Mouse (Mus musculus) neural tube, embryonic 11.5 days (tissue): ENCODE results near the gene Bspry. TPM values are rescaled to one million over a fixed set of nuclear protein-coding genes. Genes with fewer than 3 reads are reported as not detected.

Source experiments
- ATAC-seq: fragments of 200-750 bp; cut with Nextera tagmentation; 2 replicates; pipeline ENCODE4 v1.8.0; 2017; ENCODE audit warnings: moderate number of reproducible peaks, mild to moderate bottlenecking, moderate TSS enrichment, moderate library complexity; ENCODE audit not compliant: insufficient read depth, low FRiP score, low TSS enrichment
- DNase-seq: peaks from one replicate; pipeline ENCODE4 v3.0.0-alpha.2; 2015; ENCODE audit warnings: low spot score
- H3K27ac ChIP-seq: fragments of 300-500 bp; sonication (generic); 2 replicates; pipeline ENCODE4 v1.5.1; 2014; ENCODE audit warnings: low read depth, mild to moderate bottlenecking, low read length
- H3K27me3 ChIP-seq: fragments of 300-500 bp; sonication (generic); 2 replicates; pipeline ENCODE4 v1.6.1; 2014; ENCODE audit warnings: mild to moderate bottlenecking, low read length, mixed read lengths; ENCODE audit not compliant: control insufficient read depth, insufficient read depth
- H3K36me3 ChIP-seq: fragments of 300-500 bp; sonication (generic); 2 replicates; pipeline ENCODE4 v1.6.1; 2014; ENCODE audit warnings: mild to moderate bottlenecking, low read length, moderate library complexity, mixed read lengths; ENCODE audit not compliant: control insufficient read depth, insufficient read depth
- H3K4me1 ChIP-seq: fragments of 300-500 bp; sonication (generic); 2 replicates; pipeline ENCODE4 v1.6.1; 2014; ENCODE audit warnings: low read length, mixed read lengths; ENCODE audit not compliant: control insufficient read depth, insufficient read depth
- H3K4me2 ChIP-seq: fragments of 300-500 bp; sonication (generic); 2 replicates; pipeline ENCODE4 v1.6.1; 2014; ENCODE audit warnings: low read depth, mild to moderate bottlenecking, moderate library complexity
- H3K4me3 ChIP-seq: fragments of 300-500 bp; sonication (generic); 2 replicates; pipeline ENCODE4 v1.5.1; 2014; ENCODE audit warnings: low read depth, low read length
- H3K9ac ChIP-seq: fragments of 300-500 bp; sonication (generic); 2 replicates; pipeline ENCODE4 v1.6.1; 2014; ENCODE audit warnings: mild to moderate bottlenecking, low read length
- H3K9me3 ChIP-seq: fragments of 300-500 bp; sonication (generic); 2 replicates; pipeline ENCODE4 v1.6.1; 2016; ENCODE audit warnings: low read length; ENCODE audit not compliant: control insufficient read depth
- WGBS: fragments of 180-500 bp; shearing (Covaris S2); extraction: QIAGEN DNeasy Blood & Tissue Kit; methylation state at CpG from one replicate; pipeline ENCODE4 v1.1.7; 2014; 5-methylcytosine and 5-hydroxymethylcytosine counted together
- polyA plus RNA-seq: library from polyadenylated mRNA; unstranded; fragments of >200 nt; fragmentation: Nextera tagmentation; extraction: Ambion mirVana; gene quantifications from 2 replicates; pipeline ENCODE4 v1.2.1, GENCODE M21; 2014

Bspry gene
- polyA plus RNA-seq, 1 experiment from 2014 or later = 0.82 TPM

DNA sequence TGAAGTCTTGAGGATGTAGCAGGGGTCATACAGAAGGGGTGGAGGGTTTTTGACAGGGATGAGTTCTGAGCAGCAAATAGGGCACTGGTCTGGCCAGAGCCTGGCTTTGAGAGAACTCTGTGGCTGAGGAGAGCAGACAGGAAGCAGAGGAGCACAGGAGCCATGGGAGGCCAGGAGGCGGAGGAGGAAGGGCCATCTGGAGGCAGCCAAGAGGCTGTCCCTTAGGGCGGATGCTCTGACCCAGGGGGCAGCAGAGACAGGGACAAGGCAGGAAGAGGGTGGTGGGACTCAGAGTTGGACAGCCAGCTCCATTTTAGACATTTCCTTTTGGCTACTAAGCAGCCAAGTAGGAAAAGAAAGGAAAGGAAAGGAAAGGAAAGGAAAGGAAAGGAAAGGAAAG is 36.2 kb downstream of the Bspry start:
- H3K4me2 ChIP-seq = no peak overlapping the region
- no peak overlapping the region for H3K27ac ChIP-seq
- peaks cover 12% of the 10 kb centered on the region for H3K4me1 ChIP-seq
- H3K9ac ChIP-seq = no peak overlapping the region
- ATAC-seq (no peak), DNase-seq (no peak)
- no peaks in the 10 kb centered on the region for H3K9me3 ChIP-seq
- H3K36me3 ChIP-seq = peaks cover 9% of the 10 kb centered on the region
- WGBS = 37% methylated on average over 2 of the region's 2 CpGs
- H3K4me3 ChIP-seq = no peak overlapping the region
- no peaks in the 10 kb centered on the region for H3K27me3 ChIP-seq

DNA sequence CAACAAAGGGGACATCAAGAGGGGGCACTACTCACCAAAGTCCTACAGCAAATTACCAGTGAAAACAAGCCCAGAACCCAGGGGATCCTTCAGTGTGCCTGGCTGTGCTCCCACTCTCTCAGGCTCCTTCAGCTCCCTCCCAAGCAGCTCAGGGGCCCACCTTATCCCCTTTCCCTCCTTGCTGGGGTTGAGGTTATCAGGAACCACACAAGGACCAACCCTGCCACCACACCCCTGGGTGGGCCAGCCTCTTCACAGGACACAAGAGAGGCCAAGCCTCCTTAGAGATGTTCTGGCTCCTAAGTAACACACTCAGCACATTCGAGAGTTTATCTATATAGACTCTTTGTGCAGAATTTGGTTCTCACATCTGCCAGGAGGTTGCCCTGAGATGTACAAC is 36.7 kb downstream of the Bspry start:
- ATAC-seq = no peak
- 76% methylated on average over 1 of the region's 1 CpGs for WGBS
- Histone ChIP-seq H3K27me3 (no peaks in the 10 kb centered on the region), H3K4me2 (no peak overlapping the region), H3K36me3 (peaks cover 4% of the 10 kb centered on the region), H3K4me1 (peaks cover 12% of the 10 kb centered on the region), H3K9ac (no peak overlapping the region), H3K27ac (0 out of 2 replicates have a peak overlapping the region, but pooled peaks have one; percentile 27), H3K4me3 (no peak overlapping the region), H3K9me3 (no peaks in the 10 kb centered on the region)
- no peak for DNase-seq

DNA sequence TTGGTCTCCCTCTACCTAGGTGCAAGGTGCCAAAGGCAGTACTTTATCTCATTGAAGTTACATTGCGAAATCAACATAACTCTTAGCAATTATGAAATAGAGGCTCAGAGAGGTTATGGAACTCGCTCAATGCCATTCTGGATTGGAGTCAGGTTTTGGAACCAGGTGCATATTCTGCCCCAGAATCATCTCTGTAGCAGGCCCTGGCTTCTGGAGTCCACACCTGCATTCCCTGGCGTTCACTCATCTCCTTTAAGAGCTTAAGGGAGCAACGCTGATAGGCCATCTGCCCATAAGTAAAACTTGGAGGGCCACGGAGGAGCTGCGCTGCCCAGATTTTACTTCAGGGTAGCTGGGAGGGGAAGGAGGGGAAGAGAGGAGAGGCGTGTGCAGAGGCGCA is 37.2 kb downstream of the Bspry start:
- DNase-seq = no peak
- H3K27me3 ChIP-seq = no peaks in the 10 kb centered on the region
- no peak overlapping the region for H3K9ac ChIP-seq
- no peak overlapping the region for H3K27ac ChIP-seq
- H3K36me3 ChIP-seq = peaks cover 2% of the 10 kb centered on the region; the same call in 1 of the 2 replicates
- no peak overlapping the region for H3K4me3 ChIP-seq
- H3K4me1 ChIP-seq = peaks cover 12% of the 10 kb centered on the region
- WGBS = 92% methylated on average over 8 of the region's 8 CpGs
- H3K9me3 ChIP-seq = no peaks in the 10 kb centered on the region
- H3K4me2 ChIP-seq = no peak overlapping the region
- no peak for ATAC-seq

DNA sequence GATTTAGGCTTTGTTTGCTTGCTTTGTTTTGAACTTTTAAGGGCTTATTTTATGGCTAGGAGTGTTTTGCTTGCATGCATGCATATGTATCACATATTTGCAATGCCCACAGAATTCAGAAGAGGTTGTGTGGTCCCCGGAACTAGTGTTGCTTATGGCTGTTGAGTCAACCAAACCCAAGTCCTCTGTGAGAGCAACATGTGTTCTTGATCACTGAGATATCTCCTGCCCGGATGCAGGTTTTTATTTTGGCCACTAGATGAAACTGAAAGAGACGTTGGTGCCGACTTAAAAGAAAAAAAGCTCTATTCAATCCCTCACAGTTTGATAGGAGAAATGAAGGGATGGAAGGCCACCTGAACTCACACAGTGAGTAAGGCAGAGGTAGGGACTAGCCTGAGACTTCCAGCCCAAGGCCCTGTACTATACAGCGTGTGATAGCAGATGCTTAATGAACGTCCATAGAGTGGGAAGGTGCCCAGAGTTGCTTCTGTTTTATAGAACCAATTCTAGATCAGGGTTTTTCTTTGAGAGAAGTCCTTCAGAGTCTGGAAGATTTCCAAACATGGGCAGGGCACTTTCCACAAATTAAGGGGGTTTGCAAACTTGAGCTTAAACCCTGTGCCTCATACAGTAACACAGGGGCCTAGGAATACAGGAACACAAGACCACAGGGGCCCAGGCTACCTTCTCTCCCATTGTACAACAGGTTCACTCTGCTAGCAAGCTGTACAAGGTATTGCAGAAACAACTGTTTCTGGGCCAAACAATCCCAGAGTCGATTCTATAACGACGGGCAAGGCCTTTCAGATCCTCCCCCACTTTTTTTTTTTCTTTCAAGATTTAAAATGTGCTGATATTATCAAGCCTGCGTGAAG is 37.9 kb downstream of the Bspry start:
- no peak overlapping the region for H3K27ac ChIP-seq
- ATAC-seq = no peak
- H3K4me2 ChIP-seq = peak overlapping the region; percentile 0; the same call in 1 of the 2 replicates
- DNase-seq = no peak
- 89% methylated on average over 10 of the region's 10 CpGs for WGBS
- no peaks in the 10 kb centered on the region for H3K9me3 ChIP-seq
- H3K9ac ChIP-seq = no peak overlapping the region
- H3K36me3 ChIP-seq = peaks cover 2% of the 10 kb centered on the region; the same call in 1 of the 2 replicates
- H3K27me3 ChIP-seq = no peaks in the 10 kb centered on the region
- H3K4me3 ChIP-seq = no peak overlapping the region
- peaks cover 12% of the 10 kb centered on the region for H3K4me1 ChIP-seq

DNA sequence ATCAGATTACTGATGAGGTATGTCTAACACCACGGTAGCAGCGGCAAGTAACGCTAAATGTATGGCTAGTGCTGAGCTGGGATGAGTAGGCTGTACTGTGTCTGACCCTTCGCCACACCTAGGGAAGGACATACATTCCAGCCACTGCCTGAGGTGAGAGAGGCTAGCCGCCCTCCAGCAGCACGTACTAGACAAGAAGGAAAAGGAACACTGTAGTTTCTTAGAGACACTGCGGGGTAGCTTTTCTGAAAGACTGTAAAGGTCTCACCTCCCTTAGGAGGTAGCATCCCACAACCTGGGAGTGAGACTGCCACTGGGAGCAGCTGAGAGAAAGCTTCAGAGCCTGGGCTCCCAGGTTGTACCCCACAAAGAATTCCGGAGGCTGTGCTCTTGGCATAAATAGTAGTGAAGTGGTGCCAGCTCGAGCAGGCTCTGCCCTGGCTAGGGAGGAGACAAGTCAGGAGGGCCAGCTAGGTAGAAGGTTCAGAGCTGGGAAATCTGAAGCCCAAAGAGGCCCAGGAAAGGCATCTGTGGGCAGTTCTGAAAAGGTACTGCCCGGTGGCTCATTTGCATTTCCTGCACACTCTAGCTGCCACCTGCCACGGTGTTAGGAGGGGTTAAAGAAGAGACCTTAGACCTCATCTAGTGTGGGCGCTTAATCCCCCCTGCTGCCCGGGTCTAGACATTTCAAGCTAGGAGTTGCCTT is 38.7 kb downstream of the Bspry start:
- Histone ChIP-seq H3K27me3 (no peaks in the 10 kb centered on the region), H3K4me1 (peaks cover 12% of the 10 kb centered on the region), H3K4me2 (peak overlapping the region; percentile 77), H3K9ac (peak overlapping the region; percentile 76), H3K9me3 (no peaks in the 10 kb centered on the region), H3K4me3 (peak overlapping the region; percentile 61), H3K27ac (no peak overlapping the region), H3K36me3 (peaks cover 2% of the 10 kb centered on the region; the same call in 1 of the 2 replicates)
- no peak for ATAC-seq
- no peak for DNase-seq
- 56% methylated on average over 13 of the region's 13 CpGs for WGBS

DNA sequence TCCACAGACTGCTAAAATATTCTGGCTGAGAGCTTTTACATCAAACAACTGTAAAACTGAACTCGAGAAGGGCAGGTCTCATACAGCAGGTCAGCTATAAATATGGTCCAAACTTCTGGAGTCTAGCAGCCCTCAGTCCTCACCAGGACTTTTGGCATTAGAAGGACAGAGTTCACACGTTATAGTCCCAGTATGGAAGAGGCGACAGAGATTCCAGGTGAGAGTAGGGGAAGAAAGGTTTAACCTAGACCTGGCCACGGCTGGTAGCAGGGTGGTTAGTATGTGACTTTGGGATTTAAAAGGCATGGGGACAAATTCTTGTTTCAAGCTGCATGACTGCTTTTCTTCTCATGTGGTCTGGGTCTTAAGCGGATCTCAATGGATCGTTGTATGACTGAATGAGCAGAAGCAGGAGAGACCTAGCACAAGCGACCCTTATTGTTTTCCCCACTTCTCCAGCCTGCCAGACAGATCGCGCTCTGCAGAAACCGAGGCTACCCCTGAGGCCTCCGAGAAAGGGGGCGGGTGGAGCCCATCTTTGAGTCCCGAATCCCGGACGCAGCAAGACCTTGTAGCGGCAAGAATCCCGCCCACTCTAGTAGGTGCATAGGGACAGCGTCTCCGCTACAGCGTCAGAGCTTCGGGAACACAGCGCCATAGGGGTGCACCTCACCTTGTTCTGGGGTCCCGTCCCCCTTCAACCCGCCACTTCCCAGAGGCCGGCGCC is 39.4 kb downstream of the Bspry start:
- H3K27me3 ChIP-seq = no peaks in the 10 kb centered on the region
- peak overlapping the region; percentile 77 for H3K4me2 ChIP-seq
- no peak; the same call in 1 of the 2 replicates for ATAC-seq
- H3K9ac ChIP-seq = peak overlapping the region; percentile 76
- 3% methylated on average over 26 of the region's 26 CpGs for WGBS
- H3K36me3 ChIP-seq = 0 out of 2 replicates have a peak, but pooled peaks cover 2% of the 10 kb centered on the region
- H3K9me3 ChIP-seq = no peaks in the 10 kb centered on the region
- H3K4me1 ChIP-seq = peaks cover 14% of the 10 kb centered on the region
- H3K4me3 ChIP-seq = peak overlapping the region; percentile 61
- DNase-seq = no peak
- H3K27ac ChIP-seq = peak overlapping the region; percentile 60

DNA sequence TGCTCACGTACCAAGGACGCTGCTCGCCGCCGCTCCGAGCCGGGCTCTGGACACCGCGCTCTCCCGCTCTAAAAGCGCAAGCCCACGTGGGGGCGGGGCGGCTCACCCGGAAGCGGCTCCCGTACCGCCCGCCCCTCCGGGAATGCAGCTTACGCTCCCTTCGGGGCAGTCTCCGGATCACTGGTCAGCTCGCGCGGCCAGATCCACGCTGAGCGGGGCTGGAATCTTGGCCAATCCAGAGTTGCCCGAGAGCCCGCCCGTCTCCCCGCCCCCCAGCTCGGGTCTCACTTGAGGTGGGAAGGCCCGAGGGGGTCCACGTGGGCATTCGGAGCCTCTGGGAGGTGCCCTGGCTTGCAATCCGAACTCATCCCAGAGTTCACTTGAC is 40.0 kb downstream of the Bspry start, which contains the start of gene Alad:
TSS of gene Alad (minus strand) at position 70 of the 385 bp plus-strand sequence.
- no peaks in the 10 kb centered on the region for H3K9me3 ChIP-seq
- peak within 1 kb of the TSS; percentile 61 for H3K4me3 ChIP-seq
- peaks cover 14% of the 10 kb centered on the region for H3K4me1 ChIP-seq
- DNase-seq (peak; percentile 87), ATAC-seq (peak; percentile 83)
- WGBS = under 1% methylated on average over 35 of the region's 37 CpGs
- H3K36me3 ChIP-seq = 0 out of 2 replicates have a peak, but pooled peaks cover 2% of the 10 kb centered on the region
- H3K27ac ChIP-seq = peak within 1 kb of the TSS; percentile 60
- peak within 1 kb of the TSS; percentile 77 for H3K4me2 ChIP-seq
- no peaks in the 10 kb centered on the region for H3K27me3 ChIP-seq
- peak within 1 kb of the TSS; percentile 76 for H3K9ac ChIP-seq

DNA sequence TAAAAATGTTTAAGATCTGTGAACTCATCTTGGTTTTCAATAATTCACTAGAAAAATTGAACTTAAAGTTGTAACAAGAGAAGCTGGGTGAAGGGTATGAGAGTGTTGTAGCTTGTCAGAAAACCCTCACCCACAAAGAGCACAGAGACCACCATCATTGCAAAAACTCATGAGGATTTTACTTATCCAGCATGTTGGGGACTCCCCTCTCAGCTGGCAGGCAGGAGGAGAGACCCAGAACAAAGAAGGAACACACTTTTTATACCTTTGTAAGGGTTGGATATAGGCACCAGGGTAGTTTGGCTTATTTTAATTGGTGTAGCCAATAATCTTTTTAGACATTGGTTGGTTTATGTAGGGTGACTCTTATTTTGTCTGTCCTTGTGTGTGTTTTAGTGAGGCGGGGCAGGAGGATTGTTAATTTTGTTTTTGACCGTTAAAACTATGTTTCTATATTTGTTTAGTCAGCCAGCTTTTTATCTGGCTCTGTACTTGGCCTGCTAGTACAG is 41.1 kb downstream of the Bspry start:
- H3K4me2 ChIP-seq = no peak overlapping the region
- peaks cover 14% of the 10 kb centered on the region for H3K4me1 ChIP-seq
- H3K9me3 ChIP-seq = no peaks in the 10 kb centered on the region
- 0 out of 2 replicates have a peak, but pooled peaks cover 2% of the 10 kb centered on the region for H3K36me3 ChIP-seq
- 88% methylated on average over 2 of the region's 2 CpGs for WGBS
- no peak overlapping the region for H3K27ac ChIP-seq
- H3K4me3 ChIP-seq = no peak overlapping the region
- H3K27me3 ChIP-seq = no peaks in the 10 kb centered on the region
- ATAC-seq (no peak), DNase-seq (no peak)
- no peak overlapping the region for H3K9ac ChIP-seq
